Mouse (Mus musculus) left cerebral cortex, postnatal 4 days (tissue): ENCODE data around the gene Tmem253. TPM values are rescaled to one million over a fixed set of nuclear protein-coding genes. Genes with fewer than 3 reads are reported as not detected.

Experiments used
- total RNA-seq, 2 experiments: library from RNA; stranded (reverse); gene quantifications; 2 replicates each; pipeline ENCODE4 v1.2.3; 2021

Gene Tmem253
- total RNA-seq, 2 experiments from 2014 or later: 0.38 TPM; not detected in 1

Other genes starting within 250 kb of the Tmem253 start
- gene Ang4, start 242.1 kb upstream of the Tmem253 start, total RNA-seq: not detected
- not detected for gene AY358078, start 215.6 kb upstream of the Tmem253 start, total RNA-seq
- gene Ear6, start 162.0 kb upstream of the Tmem253 start, total RNA-seq: not detected
- gene Mettl17, start 130.8 kb upstream of the Tmem253 start, total RNA-seq: 10 to 100 TPM; 50.3 to 63.4 TPM
- 1 to 10 TPM; 4.8 to 5.4 TPM for gene Slc39a2, start 122.8 kb upstream of the Tmem253 start, total RNA-seq
- 100 to 1,000 TPM; 172 to 173 TPM for gene Ndrg2, start 101.5 kb upstream of the Tmem253 start, total RNA-seq
- not detected for gene Tppp2, start 97.2 kb upstream of the Tmem253 start, total RNA-seq
- gene Rnase13, start 92.9 kb upstream of the Tmem253 start, total RNA-seq: not detected
- gene Arhgef40, start 30.9 kb upstream of the Tmem253 start, total RNA-seq: 10 to 100 TPM; 59.8 to 68.1 TPM
- gene Zfp219, start 5.1 kb downstream of the Tmem253 start, total RNA-seq: 10 to 100 TPM; 32.3 to 36.7 TPM
- not detected for gene Olfr221, start 26.8 kb downstream of the Tmem253 start, total RNA-seq
- 100 to 1,000 TPM; 220 to 223 TPM for gene Hnrnpc, start 88.4 kb downstream of the Tmem253 start, total RNA-seq
- 1 to 10 TPM; 2.3 to 2.5 TPM for gene Rpgrip1, start 95.0 kb downstream of the Tmem253 start, total RNA-seq
- 10 to 100 TPM; 71.3 to 73.2 TPM for gene Supt16, start 181.8 kb downstream of the Tmem253 start, total RNA-seq
- gene Chd8, start 242.1 kb downstream of the Tmem253 start, total RNA-seq: 100 to 1,000 TPM; 142 to 154 TPM